Comparison of ENCODE assay signal across 8 mouse cellular contexts in genomic region chr1:33739302-33739701, GRCm38 (mm10). TPM values are rescaled to one million over a fixed set of nuclear protein-coding genes. Genes with fewer than 3 reads are reported as not detected.
DNase-seq lines count a peak whose midpoint lies in the region; ATAC-seq and TF ChIP-seq lines count a peak whose summit lies in the region.

No protein-coding gene starts in this region.

- no peak overlapping the region for H3K9ac ChIP-seq in forebrain, postnatal 0 days
- no peak overlapping the region for H3K9ac ChIP-seq in hindbrain, postnatal 0 days (replicated peaks; ENCODE audit: low read length)

- WGBS in forebrain, postnatal 0 days, result 23% methylated on average over 12 of the region's 12 CpGs
- 25% methylated on average over 12 of the region's 12 CpGs for WGBS in hindbrain, postnatal 0 days

- peaks cover 54% of the 10 kb centered on the region for H3K36me3 ChIP-seq in forebrain, postnatal 0 days (ENCODE audit: insufficient read depth)
- H3K36me3 ChIP-seq in hindbrain, postnatal 0 days (ENCODE audit: insufficient read depth, low read length), result peaks cover 27% of the 10 kb centered on the region; the same call in 1 of the 2 replicates
- peaks cover 43% of the 10 kb centered on the region for H3K36me3 ChIP-seq in megakaryocyte, embryonic 14.5 days (replicated peaks; ENCODE audit: low read length)

- no peaks in the 10 kb centered on the region for H3K27me3 ChIP-seq in forebrain, postnatal 0 days (ENCODE audit: insufficient read depth, low read length)
- H3K27me3 ChIP-seq in hindbrain, postnatal 0 days (ENCODE audit: insufficient read depth, low read length), result no peaks in the 10 kb centered on the region
- no peaks in the 10 kb centered on the region for H3K27me3 ChIP-seq in megakaryocyte, embryonic 14.5 days (replicated peaks)

- intact Hi-C loops in left cerebral cortex, adult 2 months (cut with DNase I), result loop anchor here (1.0 to 2.0 kb wide), 3 partner anchors 19 to 67 kb away; no protein-coding TSS in a partner anchor

- peak; percentile 96 for ATAC-seq in forebrain, postnatal 0 days
- ATAC-seq in hindbrain, postnatal 0 days, result peak; percentile 88

- DNase-seq in NIH3T3 (ENCODE audit: low read depth), result peak; percentile 93
- DNase-seq in cerebellum, adult 11-12 months, result peak; percentile 60
- peak; percentile 92 for DNase-seq in forebrain, postnatal 0 days
- DNase-seq in hindbrain, postnatal 0 days (ENCODE audit: low spot score), result peak; percentile 95
- peak; percentile 80 to 84 for DNase-seq in left cerebral cortex, adult 2 months (ENCODE audit: extremely low spot score in 1 of 2, low spot score in 2 of 2)
- peak; percentile 94 for DNase-seq in right cerebral cortex, postnatal 14 days
- peak; percentile 39 for DNase-seq in yolk sac, embryonic 10.5 days (ENCODE audit: low spot score)

- H3K4me3 ChIP-seq in forebrain, postnatal 0 days (ENCODE audit: low read depth, low read length), result no peak overlapping the region
- no peak overlapping the region for H3K4me3 ChIP-seq in hindbrain, postnatal 0 days (ENCODE audit: low read length)
- H3K4me3 ChIP-seq in left cerebral cortex, adult 2 months, result no peak overlapping the region
- H3K4me3 ChIP-seq in megakaryocyte, embryonic 14.5 days (replicated peaks), result peak overlapping the region; percentile 35

- no peaks in the 10 kb centered on the region for H3K4me1 ChIP-seq in forebrain, postnatal 0 days (ENCODE audit: insufficient read depth)
- no peaks in the 10 kb centered on the region for H3K4me1 ChIP-seq in hindbrain, postnatal 0 days (ENCODE audit: insufficient read depth, low read length)
- peaks cover 14% of the 10 kb centered on the region; the same call in 1 of the 2 replicates for H3K4me1 ChIP-seq in megakaryocyte, embryonic 14.5 days

- H3K27ac ChIP-seq in forebrain, postnatal 0 days (ENCODE audit: low read depth, low read length), result no peak overlapping the region
- no peak overlapping the region for H3K27ac ChIP-seq in hindbrain, postnatal 0 days
- H3K27ac ChIP-seq in left cerebral cortex, adult 2 months, result no peak overlapping the region

- peak; percentile 97 for TF ChIP-seq CTCF in forebrain, postnatal 0 days (IDR thresholded peaks at IDR 0.05; ENCODE audit: low read depth)
- peak; percentile 98 for TF ChIP-seq CTCF in hindbrain, postnatal 0 days (IDR thresholded peaks at IDR 0.05; ENCODE audit: low read depth)
- peak; percentile 96 for TF ChIP-seq CTCF in left cerebral cortex, adult 2 months (IDR thresholded peaks at IDR 0.05)

- H3K9me3 ChIP-seq in forebrain, postnatal 0 days (ENCODE audit: low read length), result no peaks in the 10 kb centered on the region
- H3K9me3 ChIP-seq in hindbrain, postnatal 0 days (ENCODE audit: low read length), result no peaks in the 10 kb centered on the region
- no peaks in the 10 kb centered on the region for H3K9me3 ChIP-seq in megakaryocyte, embryonic 14.5 days

- no peak overlapping the region for H3K4me2 ChIP-seq in forebrain, postnatal 0 days (ENCODE audit: low read depth)
- H3K4me2 ChIP-seq in hindbrain, postnatal 0 days (ENCODE audit: low read depth, low read length), result no peak overlapping the region

RNA-seq across cellular contexts. Expression of gene Bag2, which starts 18.3 kb away (rescaled TPM):
- total RNA-seq in forebrain, postnatal 0 days (2014; rRNA removed), result 26.5 and 33.1 TPM in 2 replicates
- 27.6 and 29.0 TPM in 2 replicates for polyA plus RNA-seq in forebrain, postnatal 0 days (2015; fragmentation: Nextera tagmentation; extraction: Ambion mirVana)
- 31.8 and 34.9 TPM in 2 replicates for total RNA-seq in hindbrain, postnatal 0 days (2014; rRNA removed)
- polyA plus RNA-seq in hindbrain, postnatal 0 days (2015; fragmentation: Nextera tagmentation; extraction: Ambion mirVana), result 26.6 and 27.8 TPM in 2 replicates
- 10 to 100 TPM; 11.6 to 12.9 TPM for total RNA-seq in left cerebral cortex, adult 2 months (2021)
- polyA plus RNA-seq in megakaryocyte, embryonic 14.5 days (2012; ENCODE audit: insufficient read depth, low replicate concordance), result 4.8 and 13.0 TPM in 2 replicates

RNA-seq across cellular contexts. Expression of gene Rab23, which starts 19.6 kb away (rescaled TPM):
- 9.0 and 13.8 TPM in 2 replicates for total RNA-seq in forebrain, postnatal 0 days (2014; rRNA removed)
- polyA plus RNA-seq in forebrain, postnatal 0 days (2015; fragmentation: Nextera tagmentation; extraction: Ambion mirVana), result 21.1 and 25.4 TPM in 2 replicates
- 9.0 and 11.6 TPM in 2 replicates for total RNA-seq in hindbrain, postnatal 0 days (2014; rRNA removed)
- 24.9 and 26.1 TPM in 2 replicates for polyA plus RNA-seq in hindbrain, postnatal 0 days (2015; fragmentation: Nextera tagmentation; extraction: Ambion mirVana)
- 10 to 100 TPM; 29.7 to 31.0 TPM for total RNA-seq in left cerebral cortex, adult 2 months (2021)
- 0.45 TPM in 1 of 2 replicates, not detected in the other for polyA plus RNA-seq in megakaryocyte, embryonic 14.5 days (2012; ENCODE audit: insufficient read depth, low replicate concordance)

Comparison
In these comparisons a context has a peak if more than half of its experiments do, and no peak if none do; other contexts are left out.
1. DNase-seq: peak in every context shown above with its lines; median percentile 95 in hindbrain, postnatal 0 days; 94 in right cerebral cortex, postnatal 14 days; 93 in NIH3T3; 92 in forebrain, postnatal 0 days; 82 in left cerebral cortex, adult 2 months; 60 in cerebellum, adult 11-12 months; 39 in yolk sac, embryonic 10.5 days.